Mouse (Mus musculus) retina, postnatal 1 day (tissue): ENCODE results near the gene Fabp1.

Experiments used
- DNase-seq: peaks from one replicate; pipeline ENCODE4 v3.0.0-alpha.2; 2012

The Fabp1 gene

GRCm38 (mm10) chr6:71212471-71212870, 12.8 kb downstream of the Fabp1 start:
- DNase-seq: no peak

- no peak for DNase-seq
Measured at GRCm38 (mm10) chr6:71221501-71221900, 21.9 kb downstream of the Fabp1 start.

- DNase-seq: no peak
Measured at GRCm38 (mm10) chr6:71224184-71224943, 24.7 kb downstream of the Fabp1 start.

GRCm38 (mm10) chr6:71226544-71226943, 26.9 kb downstream of the Fabp1 start:
- no peak for DNase-seq

- peak; percentile 5 for DNase-seq
Measured at GRCm38 (mm10) chr6:71227157-71227770, 27.6 kb downstream of the Fabp1 start.

GRCm38 (mm10) chr6:71235121-71235520, 35.5 kb downstream of the Fabp1 start:
- DNase-seq: no peak

- peak; percentile 9 for DNase-seq
Measured at GRCm38 (mm10) chr6:71235944-71236343, 36.3 kb downstream of the Fabp1 start.

GRCm38 (mm10) chr6:71236506-71236905, 36.9 kb downstream of the Fabp1 start:
- DNase-seq: no peak

GRCm38 (mm10) chr6:71237031-71237431, 37.4 kb downstream of the Fabp1 start:
- DNase-seq: no peak

GRCm38 (mm10) chr6:71239069-71239750, 39.6 kb downstream of the Fabp1 start:
- DNase-seq: no peak

GRCm38 (mm10) chr6:71240831-71241230, 41.2 kb downstream of the Fabp1 start:
- no peak for DNase-seq

- DNase-seq: no peak
Measured at GRCm38 (mm10) chr6:71242811-71243210, 43.2 kb downstream of the Fabp1 start.

GRCm38 (mm10) chr6:71243258-71243657, 43.6 kb downstream of the Fabp1 start:
- no peak for DNase-seq

- no peak for DNase-seq
Measured at GRCm38 (mm10) chr6:71248420-71248819, 48.8 kb downstream of the Fabp1 start.

GRCm38 (mm10) chr6:71249615-71250014, 50.0 kb downstream of the Fabp1 start:
- no peak for DNase-seq

- DNase-seq: no peak
Measured at GRCm38 (mm10) chr6:71250951-71251350, 51.3 kb downstream of the Fabp1 start.

- no peak for DNase-seq
Measured at GRCm38 (mm10) chr6:71254456-71254855, 54.8 kb downstream of the Fabp1 start.
